Mouse (Mus musculus): ENCODE results near the gene Spata9.
A peak's percentile ranks its signal among the peaks of the same experiment; 100 is the strongest.

Spata9 gene

DNA sequence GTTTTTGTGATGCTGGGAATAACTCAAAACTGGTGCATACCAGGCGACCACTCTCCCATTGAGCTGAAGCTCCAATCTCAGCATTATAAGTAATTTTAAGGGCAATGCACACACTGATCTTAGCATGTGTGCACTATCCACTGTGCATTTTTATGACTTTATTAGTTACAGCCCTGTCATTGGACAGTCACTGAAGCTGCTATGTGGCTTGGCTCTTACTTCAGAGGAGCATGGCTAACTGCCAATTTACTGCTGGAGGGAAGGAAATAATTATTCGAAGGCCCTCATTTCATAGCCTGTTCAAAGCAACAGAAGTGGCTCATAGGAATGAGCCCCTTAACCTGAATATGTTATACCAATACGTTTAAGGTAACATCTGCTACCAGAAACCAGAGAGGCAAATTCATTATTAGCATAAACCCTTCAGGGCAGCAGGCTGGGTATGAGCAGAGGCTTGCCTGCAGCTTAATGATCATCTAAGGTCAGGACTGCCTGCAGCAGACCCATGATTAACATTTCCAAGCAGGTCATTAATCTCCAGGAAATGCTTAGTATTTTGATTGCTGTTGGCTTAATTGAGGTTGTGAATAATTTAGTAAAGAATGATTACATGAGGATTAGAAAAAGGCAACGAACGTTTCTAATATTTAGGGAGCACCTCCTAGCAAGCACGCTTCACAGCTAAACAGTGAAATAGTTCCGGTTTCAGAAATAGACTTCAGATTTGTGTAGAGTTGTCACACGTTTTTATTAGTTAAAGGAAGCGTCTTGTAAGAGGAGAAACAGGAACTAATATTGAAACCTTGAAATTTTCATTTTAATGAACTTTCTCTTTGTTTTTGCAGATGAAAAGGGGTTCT, 25.4 kb downstream of the Spata9 start:
- DNase-seq: peak; percentile 64

DNA sequence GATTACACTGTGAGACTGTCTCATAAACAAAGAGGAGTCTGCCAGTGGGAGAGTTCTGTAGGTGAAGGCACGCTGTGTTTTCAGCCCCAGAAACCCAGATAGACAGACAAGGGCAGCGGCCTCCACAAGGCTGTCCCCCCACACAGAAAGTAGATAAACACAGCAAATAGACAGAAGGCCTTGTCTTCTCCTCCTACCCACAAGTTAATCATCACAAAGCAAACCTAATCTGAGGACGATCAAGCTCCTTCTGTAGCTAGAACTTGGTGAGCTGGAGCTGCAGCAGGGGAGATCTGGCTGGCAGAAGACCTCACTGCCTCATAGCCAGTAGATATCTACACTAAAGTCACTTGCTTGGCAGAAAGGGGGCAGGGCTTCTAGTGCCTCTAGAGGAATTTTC, 36.3 kb downstream of the Spata9 start:
- no peak for DNase-seq

DNA sequence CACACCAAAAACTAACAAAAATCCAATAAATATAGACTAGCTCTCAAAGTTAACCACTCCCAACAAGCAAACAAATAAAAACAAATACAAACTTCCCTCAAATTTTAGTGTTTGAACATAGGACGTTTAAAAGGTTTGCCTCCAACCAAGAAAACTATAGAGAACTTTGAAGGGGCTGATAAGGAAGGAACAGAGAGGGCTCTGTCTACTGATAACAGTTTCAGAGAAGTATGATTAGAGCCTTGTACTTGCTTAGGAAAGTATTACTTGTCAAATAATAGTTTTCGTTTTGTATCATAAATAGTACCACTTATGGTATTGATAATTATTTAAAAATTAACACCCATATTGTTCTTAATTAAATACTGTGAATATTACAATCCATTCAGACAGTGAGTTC, 47.6 kb downstream of the Spata9 start:
- DNase-seq: no peak

DNA sequence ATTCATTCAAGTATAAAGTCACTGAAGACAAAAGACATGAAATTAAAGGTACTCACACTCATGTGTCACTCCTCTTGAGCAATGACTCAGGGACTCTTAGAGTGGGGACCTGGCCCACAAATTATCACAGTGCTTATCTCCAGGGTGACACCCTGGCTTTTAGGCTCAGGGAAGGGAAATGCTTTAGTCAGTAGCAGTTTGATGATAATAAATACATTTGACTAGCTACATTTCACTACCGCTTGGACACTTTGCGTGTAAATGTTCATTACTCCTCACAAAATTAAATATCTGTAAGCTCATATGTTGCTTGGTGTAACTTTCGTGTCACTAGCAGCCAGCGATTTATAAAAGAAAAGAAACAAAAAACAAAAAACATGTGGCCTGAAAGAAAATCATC, 50.5 kb downstream of the Spata9 start:
- DNase-seq: no peak

DNA sequence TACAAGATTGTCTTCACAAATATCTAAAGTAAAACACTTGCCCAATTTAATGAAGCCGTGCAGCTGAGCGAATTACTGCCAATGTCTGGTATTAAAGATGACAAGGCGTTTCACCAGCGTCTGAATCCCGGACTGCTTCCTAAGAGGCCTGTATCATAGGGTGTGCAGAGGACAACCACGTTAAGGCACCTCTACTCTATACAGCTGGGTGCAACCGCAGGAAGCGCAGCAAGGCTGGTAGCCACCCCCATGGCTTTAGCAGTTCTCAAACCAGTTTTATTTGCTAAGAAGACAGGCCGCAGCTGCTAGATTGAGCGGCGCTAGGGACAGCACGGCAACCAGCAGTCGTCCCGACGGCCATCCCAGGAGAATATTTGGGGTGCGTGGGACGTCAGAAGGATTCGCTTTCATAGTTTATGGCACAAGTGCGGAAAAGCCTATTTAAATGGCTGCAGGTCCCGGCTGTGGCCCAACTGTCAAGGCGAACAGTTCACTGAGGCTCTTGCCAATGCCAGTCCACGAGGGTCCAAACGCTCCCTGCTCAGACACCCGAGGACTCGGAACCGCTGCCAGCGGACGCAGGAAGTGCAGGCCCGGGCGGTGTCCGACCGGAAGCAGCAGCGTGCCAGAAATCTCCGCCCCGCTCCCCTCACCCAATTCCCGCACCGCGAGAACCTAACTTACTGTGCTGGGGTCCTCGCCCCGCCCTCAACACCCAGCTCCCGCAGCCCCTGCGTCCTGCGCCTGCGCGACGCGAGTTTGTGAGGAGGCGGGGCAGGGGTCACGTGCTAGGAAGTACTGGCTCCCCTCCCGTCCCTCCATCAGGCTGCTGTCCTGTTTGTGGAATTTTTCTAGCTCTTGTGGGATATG, 51.3 kb downstream of the Spata9 start, which contains the start of gene Rfesd:
Gene Rfesd (minus strand): TSS at position 746 of the 870 bp plus-strand sequence.
- peak; percentile 99 for DNase-seq

DNA sequence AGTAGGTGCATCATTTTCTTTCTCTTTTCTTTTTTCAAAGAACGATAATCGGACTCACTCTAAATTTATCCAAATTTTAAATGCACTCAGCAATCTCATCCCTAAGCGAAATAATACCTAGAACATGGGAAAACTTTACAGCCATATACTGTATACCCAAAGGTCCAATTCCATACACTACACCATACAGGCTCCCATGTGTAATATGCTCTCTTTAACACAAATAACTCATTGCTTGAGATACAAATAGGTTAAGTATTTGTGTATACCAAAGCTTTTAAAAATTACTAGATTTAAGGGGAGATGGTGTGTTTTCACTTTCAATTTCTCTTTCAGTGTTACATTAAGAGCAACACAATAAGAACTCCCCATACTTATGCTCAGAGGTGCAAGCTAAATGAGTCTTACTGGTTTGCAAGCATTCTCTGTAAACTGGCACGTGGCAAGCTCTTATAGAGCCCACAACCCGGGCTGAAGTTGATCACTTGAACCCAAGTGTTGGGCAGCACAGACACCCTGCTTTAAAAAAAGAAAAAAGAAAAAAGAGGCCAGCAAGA, 52.0 kb downstream of the Spata9 start:
- no peak for DNase-seq

DNA sequence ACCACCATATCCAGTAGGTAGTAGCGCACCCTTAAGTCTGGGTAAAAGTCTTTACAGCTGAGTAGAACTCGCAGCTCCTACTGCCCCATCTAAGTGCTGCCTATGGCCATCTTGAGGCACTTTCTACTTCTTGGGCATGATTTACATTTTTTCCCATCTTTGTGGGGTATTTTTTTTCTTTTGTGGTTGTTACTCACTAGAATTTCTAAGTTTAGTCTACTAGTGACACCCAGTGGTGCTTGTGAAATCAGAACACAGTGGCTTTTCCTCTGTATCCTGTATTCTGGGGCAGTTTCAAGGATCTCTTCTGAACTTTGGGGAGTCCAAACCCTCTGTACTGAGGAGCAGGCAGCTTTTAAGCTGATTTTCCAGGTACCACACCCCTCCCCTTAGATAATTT, 54.8 kb downstream of the Spata9 start:
- peak; percentile 47 for DNase-seq

DNA sequence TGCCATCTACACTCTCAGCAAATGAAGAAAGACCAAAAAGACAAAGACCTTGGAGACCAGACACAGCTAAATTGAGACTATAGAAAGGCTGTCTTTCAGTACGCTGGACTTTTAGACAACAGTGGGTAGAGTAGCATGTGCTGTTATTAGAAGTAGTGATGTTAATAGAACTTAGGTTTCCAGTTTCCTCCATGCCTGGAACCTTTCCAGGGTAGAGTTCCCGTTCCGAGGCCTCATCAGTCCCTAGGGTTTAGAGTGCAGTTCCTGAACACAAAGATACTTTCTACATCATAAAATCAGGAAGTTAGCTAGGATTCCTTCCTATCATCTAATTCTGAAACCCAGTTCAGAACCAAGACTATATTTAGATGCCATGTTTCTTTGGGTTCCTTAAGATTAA, 57.6 kb downstream of the Spata9 start:
- peak; percentile 27 for DNase-seq

DNA sequence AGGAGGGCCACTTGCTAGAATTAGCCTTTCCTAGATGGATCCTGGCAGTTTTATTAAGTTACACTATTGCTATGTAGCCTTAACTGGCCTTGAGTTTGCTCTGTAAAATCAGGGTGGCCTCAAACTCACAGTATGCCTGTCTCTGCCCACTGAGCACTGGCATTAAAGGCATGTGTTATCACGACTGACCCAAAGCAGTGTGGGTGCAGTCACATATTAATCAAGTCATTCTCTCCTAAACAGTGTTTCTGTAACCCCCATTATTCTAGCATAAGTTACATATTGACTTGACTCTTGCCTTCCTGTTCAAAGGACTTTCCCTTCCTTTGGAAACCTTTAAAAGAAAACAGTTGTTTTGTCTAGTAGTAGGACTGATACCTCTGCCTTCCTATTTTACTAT, 75.5 kb downstream of the Spata9 start:
- DNase-seq: peak; percentile 67

DNA sequence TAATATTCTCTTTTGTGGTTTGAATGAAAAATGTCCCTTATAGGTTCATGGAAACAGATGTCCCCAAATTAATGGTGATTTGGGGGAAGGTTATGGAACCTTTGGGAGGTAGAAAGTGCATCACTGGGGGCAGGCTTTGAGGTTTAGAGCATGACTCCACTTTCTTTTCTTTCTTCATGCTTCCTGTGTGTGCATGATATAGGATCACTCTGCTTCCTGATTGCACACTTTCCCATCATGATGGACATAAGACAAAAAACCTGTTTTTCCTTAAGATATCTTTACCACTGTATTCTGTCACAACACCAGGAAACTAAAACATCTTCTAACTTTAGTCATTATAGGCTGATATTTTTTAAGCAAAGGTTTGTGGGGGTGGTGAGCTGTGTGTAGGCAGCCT, 78.0 kb downstream of the Spata9 start:
- no peak for DNase-seq
